Mouse (Mus musculus) megakaryocyte, embryonic 14.5 days (primary cell): ENCODE data around the gene Rbm46.

ENCODE experiments used
- FLI1 ChIP-seq: IDR thresholded peaks from 2 replicates; pipeline ENCODE4 v1.6.1; 2012; ENCODE audit warnings: low read length, inconsistent platforms, mixed read lengths
- GATA1 ChIP-seq: IDR thresholded peaks from 3 replicates; pipeline ENCODE4 v1.6.1; 2012; ENCODE audit warnings: mixed read lengths, low read length, inconsistent platforms, borderline replicate concordance

DNA sequence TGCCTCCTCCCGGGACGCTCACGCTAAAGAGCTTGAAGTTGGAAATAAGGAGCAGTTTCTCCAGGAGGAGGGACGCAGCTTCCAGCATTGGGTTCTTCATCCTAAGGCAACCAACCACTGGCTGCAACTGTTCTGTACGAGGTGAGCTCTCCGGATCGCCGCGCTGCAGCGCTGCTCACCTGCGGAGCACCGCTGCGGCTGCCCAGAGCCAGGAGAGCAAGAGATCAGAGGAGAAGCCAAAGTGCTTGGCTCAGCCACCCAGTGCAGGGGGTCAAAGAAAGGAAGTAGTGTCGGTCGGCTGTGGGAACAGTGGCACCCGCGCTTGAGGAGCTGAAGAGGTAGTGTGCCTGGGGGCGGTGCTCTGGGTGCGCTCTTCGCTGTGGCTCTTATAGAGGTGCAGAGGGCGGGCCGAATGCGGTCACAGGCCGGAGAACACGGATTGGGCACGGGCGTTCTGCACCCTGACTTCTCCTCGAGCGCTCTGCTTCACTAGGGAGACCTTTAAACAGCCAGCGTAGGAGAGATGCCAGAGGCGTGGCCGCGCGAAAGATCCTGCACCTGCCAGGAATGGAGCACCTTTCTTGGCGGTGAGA is 27.4 kb upstream of the Rbm46 start, which contains the start of gene Lrat:
- TF ChIP-seq GATA1, result no peak
- TF ChIP-seq FLI1, result no peak
